Mouse (Mus musculus) testis, postnatal 14 days (tissue): ENCODE data around the gene Rpap2.

Experiments used
- DNase-seq: peaks from one replicate; pipeline ENCODE4 v3.0.0; 2021; ENCODE audit warnings: low spot score

Rpap2 gene

GRCm38 (mm10) chr5:107597301-107598077 is at the start of gene Rpap2, which contains the start of gene Glmn:
Rpap2 (plus strand) TSS chr5:107597373.
Glmn (minus strand) TSS chr5:107597888.
- DNase-seq, result peak; percentile 91

DNA sequence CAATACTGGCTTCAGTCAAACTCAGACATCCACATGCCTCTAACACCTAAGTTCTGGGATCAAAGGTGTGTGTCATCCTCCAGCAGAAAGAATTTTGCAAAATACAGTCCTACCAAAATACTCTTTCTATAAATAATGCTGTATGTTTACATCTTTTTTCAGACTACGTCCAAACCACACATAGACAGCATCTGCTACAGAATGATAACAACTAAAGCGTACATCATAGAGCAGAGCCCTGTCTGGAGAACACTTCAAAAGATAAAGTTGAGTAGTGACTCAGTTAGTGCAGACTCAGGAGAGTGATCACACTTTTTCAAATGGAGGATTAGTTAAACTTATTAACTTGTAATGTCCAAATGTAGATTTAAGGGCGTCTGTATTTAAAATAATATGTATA is 49.2 kb upstream of the Rpap2 start:
- DNase-seq, result no peak

- DNase-seq, result no peak
Measured at GRCm38 (mm10) chr5:107548444-107548843, 48.7 kb upstream of the Rpap2 start.

GRCm38 (mm10) chr5:107554336-107554735 is 42.8 kb upstream of the Rpap2 start:
- DNase-seq, result no peak

DNA sequence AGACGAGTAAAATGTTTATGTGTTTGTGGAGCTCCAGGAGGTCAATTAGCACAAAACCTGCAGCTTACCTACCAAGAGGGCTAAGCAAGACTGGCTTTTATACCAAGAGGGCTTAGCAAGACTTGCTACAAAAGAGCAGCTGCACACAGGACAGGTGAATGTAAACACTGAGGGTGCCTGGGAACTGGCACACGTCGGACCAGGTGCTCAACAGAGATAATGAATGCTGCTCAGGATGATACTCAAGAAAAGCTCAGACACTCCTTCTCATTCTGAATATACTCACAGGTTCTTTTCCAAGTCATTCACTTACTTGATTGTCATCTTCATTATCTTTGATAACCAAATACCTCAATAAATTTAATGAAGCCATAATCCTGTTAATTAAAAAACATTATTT is 40.2 kb upstream of the Rpap2 start:
- DNase-seq, result no peak

DNA sequence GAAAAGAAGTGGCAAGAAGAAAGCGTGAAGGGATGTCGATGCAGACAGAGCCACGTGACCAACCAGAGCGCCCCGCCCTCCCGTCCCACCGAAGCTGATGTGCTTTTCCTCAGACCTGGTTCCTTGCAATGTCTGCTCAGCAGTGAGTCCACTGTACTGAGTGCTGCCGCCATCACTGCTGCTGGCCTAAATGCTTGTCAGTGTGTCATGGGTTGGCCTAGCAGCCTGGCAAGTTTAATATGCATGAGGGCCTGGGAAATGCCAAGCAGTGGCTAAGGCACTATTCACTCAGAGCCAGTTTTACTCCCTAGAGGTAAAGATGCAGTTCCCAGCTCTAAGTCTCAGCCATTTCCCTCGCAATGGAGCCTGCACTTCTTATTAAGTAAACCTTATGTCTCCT is 28.0 kb upstream of the Rpap2 start:
- no peak for DNase-seq

- peak; percentile 32 for DNase-seq
Measured at GRCm38 (mm10) chr5:107598380-107598779, 1.2 kb downstream of the Rpap2 start.

DNA sequence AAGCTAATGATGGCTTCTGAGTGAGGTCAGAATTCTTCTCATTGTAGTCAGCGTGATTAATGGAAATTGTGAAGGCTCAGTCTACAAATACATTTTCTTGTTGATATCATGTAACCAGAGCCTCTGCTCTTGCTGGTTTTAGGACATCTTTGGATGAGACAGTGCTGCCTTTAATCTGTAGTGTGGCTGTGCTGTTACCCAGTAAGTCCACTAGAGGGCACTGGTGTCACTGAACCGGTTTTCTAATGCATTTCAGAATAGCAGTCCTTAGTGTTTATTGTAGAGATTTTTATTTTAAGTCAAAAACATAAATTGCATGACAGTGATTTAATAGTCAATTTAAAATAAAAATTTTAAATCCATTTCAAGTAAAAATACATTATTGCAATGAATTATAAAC is 14.1 kb downstream of the Rpap2 start:
- peak; percentile 22 for DNase-seq

DNA sequence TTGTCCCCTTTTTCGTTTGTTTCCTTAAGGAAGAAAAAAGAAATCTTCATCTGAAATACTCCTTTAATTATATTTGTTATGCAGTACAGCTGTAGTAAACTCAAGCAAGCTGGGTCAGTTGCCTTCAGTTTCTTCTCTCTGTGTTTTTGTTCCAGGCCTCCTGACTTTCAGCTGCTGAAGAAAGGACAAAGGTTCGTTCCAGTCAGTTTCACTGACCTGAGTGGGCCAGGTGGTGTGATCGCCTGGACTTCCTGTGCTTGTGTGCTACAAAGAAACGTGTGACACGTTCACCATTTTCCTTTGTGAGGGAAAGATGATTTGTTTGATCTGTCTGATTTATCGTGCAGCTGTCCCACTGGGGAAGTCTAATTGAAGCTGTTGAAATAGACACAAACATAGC is 20.8 kb downstream of the Rpap2 start:
- DNase-seq, result no peak

- DNase-seq, result no peak
Measured at GRCm38 (mm10) chr5:107621327-107621726, 24.2 kb downstream of the Rpap2 start.

- DNase-seq, result no peak
Measured at GRCm38 (mm10) chr5:107633651-107634050, 36.5 kb downstream of the Rpap2 start.

- DNase-seq, result peak; percentile 38
Measured at GRCm38 (mm10) chr5:107637106-107637505, 39.9 kb downstream of the Rpap2 start.

- DNase-seq, result no peak
Measured at GRCm38 (mm10) chr5:107638366-107638765, 41.2 kb downstream of the Rpap2 start.

- DNase-seq, result no peak
Measured at GRCm38 (mm10) chr5:107644595-107644994, 47.4 kb downstream of the Rpap2 start.

DNA sequence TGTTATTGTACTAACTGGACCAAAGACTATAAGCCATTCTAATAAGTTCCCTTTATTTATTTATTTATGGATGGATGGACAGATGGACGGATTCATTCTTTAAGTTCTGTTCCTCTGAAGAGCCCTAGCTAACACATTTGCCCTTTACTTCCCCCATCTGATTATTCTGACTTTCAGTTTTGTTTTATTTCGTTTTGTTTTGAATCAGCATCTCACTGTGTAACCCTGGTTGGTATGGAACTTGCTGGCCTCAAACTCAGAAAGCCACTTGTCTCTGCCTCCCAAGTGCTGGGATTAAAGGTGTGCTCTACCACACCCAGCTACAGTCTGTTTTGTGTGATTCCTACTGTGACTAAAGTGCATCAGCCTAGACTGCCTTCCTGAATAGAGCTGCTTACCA is 48.8 kb downstream of the Rpap2 start:
- no peak for DNase-seq

GRCm38 (mm10) chr5:107647580-107647979 is 50.4 kb downstream of the Rpap2 start:
- DNase-seq, result no peak

DNA sequence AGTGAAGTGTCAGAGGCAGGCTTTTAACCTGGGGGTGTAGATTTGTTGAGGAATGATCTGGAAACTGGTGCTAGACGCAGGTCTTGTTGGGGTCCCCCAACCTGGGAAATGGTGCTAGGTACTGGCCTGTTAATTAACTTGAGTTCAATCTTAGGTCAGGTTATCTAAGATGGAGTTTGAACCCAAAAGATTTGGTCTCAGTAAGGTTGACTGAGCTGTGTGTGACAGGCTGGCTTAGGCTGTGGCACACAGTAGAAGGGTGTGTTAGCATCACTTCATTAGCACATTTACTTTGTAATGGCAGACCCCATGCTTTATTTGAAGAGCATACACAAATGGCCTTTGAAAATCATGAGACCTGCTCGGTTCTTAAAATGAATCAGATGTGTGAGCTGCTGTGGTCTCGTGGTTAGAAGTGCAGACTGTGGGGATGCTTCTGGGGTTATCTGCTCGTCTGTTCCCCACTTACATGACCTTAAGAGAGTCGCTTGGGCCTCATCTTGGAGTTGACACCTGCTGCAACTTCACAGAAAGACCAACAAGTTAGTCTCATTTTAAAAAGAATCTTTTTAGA is 51.5 kb downstream of the Rpap2 start:
- no peak for DNase-seq

DNA sequence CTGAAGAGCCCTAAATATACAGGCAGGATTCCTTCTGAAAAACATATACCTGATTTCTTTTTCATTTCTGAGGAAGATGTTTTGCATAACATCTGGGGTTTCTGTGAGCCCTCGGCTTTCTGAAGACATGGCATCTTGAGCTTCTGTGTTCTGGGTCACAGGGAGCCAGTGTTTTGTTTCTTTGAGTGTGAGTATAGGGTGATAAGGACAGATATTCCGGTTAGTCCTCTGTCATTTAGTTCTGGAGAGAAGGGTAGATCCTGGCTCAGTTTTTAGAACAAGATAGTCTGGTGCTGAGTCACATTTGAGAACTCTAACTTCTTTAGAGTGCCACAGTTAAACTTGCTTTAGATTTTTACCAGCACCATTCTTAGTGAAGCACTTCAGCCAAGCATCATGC is 52.5 kb downstream of the Rpap2 start:
- no peak for DNase-seq

GRCm38 (mm10) chr5:107650427-107650826 is 53.3 kb downstream of the Rpap2 start:
- DNase-seq, result no peak

GRCm38 (mm10) chr5:107652055-107652660 is 55.0 kb downstream of the Rpap2 start:
- DNase-seq, result no peak

DNA sequence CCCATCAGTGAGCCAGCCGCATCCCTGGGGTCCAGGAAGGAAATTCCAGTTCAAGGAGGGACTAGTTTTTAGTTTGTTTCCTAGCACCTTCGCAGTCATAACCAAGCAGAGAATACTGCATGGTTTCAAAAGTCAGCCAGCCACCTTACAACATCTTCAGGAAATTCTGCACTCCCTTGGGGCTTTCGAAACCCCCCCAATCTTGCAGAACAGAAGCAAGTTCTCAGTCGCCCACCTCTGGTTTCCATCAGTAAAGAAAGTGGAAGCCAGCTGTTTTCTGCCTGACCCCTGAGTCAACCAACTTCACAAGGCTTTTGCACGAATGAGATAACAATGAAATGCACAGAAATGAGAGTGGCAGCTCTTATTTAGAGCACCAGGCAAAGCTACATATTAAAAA is 81.2 kb downstream of the Rpap2 start:
- no peak for DNase-seq

DNA sequence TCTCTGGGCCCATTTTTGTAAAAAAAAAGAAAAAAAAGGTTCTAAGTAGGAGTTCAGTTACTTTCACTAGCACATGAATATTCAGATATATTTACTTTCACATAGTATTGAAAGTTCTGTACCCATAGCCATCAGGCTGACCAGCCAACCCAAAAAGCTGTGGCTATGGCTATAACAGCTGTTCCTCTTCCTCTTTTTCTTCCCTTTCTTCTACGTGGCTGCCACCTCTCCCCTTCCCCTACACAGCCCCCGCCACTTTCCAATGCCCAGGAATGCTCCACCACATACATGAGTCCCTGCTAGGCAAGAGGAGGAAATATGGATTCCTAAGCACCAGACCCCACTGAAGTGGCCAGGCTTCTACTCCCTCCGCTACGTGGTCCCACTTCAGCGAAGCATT is 84.1 kb downstream of the Rpap2 start:
- no peak for DNase-seq

- no peak for DNase-seq
Measured at GRCm38 (mm10) chr5:107684380-107684779, 87.2 kb downstream of the Rpap2 start.
